Mouse (Mus musculus) liver, embryonic 13.5 days (tissue): ENCODE data around the gene Nsun2. TPM values are rescaled to one million over a fixed set of nuclear protein-coding genes. Genes with fewer than 3 reads are reported as not detected.

ENCODE experiments used
- ATAC-seq: fragments of 200-750 bp; cut with Nextera tagmentation; 2 replicates; pipeline ENCODE4 v1.8.0; 2017; ENCODE audit warnings: low read depth, mild to moderate bottlenecking, moderate number of reproducible peaks, moderate library complexity
- DNase-seq: peaks from one replicate; pipeline ENCODE4 v3.0.0; 2022
- H3K27ac ChIP-seq: fragments of 300-500 bp; sonication (generic); 2 replicates; pipeline ENCODE4 v1.5.1; 2015; ENCODE audit warnings: moderate library complexity, mild to moderate bottlenecking, inconsistent platforms
- H3K27me3 ChIP-seq: fragments of 300-500 bp; sonication (generic); 2 replicates; pipeline ENCODE4 v1.6.1; 2015; ENCODE audit warnings: mild to moderate bottlenecking, inconsistent platforms
- H3K36me3 ChIP-seq: fragments of 300-500 bp; sonication (generic); 2 replicates; pipeline ENCODE4 v1.6.1; 2015; ENCODE audit warnings: mild to moderate bottlenecking, inconsistent platforms
- H3K4me1 ChIP-seq: fragments of 300-500 bp; sonication (generic); replicated peaks from 2 replicates; pipeline ENCODE4 v1.6.1; 2015; ENCODE audit warnings: inconsistent platforms
- H3K4me2 ChIP-seq: fragments of 300-500 bp; sonication (generic); 2 replicates; pipeline ENCODE4 v1.6.1; 2015; ENCODE audit warnings: inconsistent platforms, mild to moderate bottlenecking, moderate library complexity
- H3K4me3 ChIP-seq: fragments of 300-500 bp; sonication (generic); replicated peaks from 2 replicates; pipeline ENCODE4 v1.5.1; 2015; ENCODE audit warnings: mild to moderate bottlenecking, inconsistent platforms
- H3K9ac ChIP-seq: fragments of 300-500 bp; sonication (generic); 2 replicates; pipeline ENCODE4 v1.6.1; 2015; ENCODE audit warnings: mild to moderate bottlenecking, inconsistent platforms
- H3K9me3 ChIP-seq: fragments of 300-500 bp; sonication (generic); replicated peaks from 2 replicates; pipeline ENCODE4 v1.6.1; 2016; ENCODE audit warnings: inconsistent platforms
- WGBS: fragments of 180-500 bp; shearing (Covaris S2); methylation state at CpG from one replicate; pipeline ENCODE4 v1.1.7; 2015; ENCODE audit not compliant: insufficient replicate concordance; 5-methylcytosine and 5-hydroxymethylcytosine counted together
- polyA plus RNA-seq: library from polyadenylated mRNA; unstranded; fragments of >200 nt; fragmentation: Nextera tagmentation; extraction: Ambion mirVana; gene quantifications from 2 replicates; pipeline ENCODE4 v1.2.1, GENCODE M21; 2015

Nsun2 gene
- polyA plus RNA-seq, 1 experiment from 2014 or later, result 136 TPM

DNA sequence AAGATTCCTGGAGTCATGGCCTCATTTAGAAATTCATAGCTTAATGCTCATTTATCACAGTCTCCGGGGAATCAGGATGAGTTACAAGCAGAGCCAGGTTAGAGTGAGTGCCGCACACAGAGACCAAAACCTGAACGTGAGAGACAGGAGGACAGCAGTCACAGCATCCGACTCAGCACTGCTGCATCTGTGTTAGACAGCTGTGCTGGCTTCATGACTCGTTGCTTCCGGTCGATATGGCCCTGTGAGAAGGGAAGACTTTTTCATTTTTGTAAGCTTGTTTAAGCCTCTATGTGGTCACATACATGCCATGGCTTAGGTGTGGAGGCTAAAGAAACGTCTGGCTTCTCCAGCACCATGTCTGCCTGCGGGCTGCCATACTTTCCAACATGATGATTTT, 104.1 kb downstream of the Nsun2 start:
- WGBS, result 81% methylated on average over 9 of the region's 9 CpGs
- DNase-seq, result no peak
- H3K4me3 ChIP-seq, result no peak overlapping the region
- no peaks in the 10 kb centered on the region for H3K9me3 ChIP-seq
- ATAC-seq, result no peak
- H3K27ac ChIP-seq, result no peak overlapping the region
- peaks cover 77% of the 10 kb centered on the region for H3K36me3 ChIP-seq
- no peaks in the 10 kb centered on the region for H3K27me3 ChIP-seq
- no peaks in the 10 kb centered on the region for H3K4me1 ChIP-seq
- no peak overlapping the region for H3K9ac ChIP-seq
- no peak overlapping the region for H3K4me2 ChIP-seq

DNA sequence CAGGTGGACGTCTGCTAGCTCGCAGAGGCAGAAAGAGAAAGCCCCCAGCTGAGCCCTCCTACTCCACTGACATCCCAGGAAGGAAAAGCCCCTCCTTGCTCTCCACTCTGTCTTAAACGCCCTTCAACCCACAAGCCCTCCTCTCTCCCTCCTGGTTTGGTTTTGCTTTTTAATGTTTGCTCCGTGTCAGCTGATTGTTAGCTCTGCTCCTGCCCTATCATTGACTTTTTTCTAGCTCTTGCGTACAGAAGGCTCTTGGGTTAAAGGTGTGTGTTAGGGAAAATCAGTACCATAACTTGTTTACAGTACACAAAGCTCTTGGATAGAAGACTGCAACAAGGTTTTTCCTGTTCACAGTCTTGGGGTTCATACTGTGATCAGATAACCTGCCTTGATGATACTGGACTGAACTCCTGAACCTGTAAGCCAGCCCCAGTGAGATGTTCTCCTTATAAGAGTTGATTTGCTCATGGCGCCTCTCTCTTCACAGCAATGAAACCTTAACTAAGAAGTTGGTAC, 104.6 kb downstream of the Nsun2 start:
- H3K9ac ChIP-seq, result no peak overlapping the region
- H3K27ac ChIP-seq, result no peak overlapping the region
- H3K4me2 ChIP-seq, result no peak overlapping the region
- no peaks in the 10 kb centered on the region for H3K9me3 ChIP-seq
- H3K27me3 ChIP-seq, result no peaks in the 10 kb centered on the region
- no peaks in the 10 kb centered on the region for H3K4me1 ChIP-seq
- ATAC-seq (no peak), DNase-seq (no peak)
- no peak overlapping the region for H3K4me3 ChIP-seq
- H3K36me3 ChIP-seq, result peaks cover 73% of the 10 kb centered on the region
- WGBS, result 75% methylated on average over 6 of the region's 6 CpGs

DNA sequence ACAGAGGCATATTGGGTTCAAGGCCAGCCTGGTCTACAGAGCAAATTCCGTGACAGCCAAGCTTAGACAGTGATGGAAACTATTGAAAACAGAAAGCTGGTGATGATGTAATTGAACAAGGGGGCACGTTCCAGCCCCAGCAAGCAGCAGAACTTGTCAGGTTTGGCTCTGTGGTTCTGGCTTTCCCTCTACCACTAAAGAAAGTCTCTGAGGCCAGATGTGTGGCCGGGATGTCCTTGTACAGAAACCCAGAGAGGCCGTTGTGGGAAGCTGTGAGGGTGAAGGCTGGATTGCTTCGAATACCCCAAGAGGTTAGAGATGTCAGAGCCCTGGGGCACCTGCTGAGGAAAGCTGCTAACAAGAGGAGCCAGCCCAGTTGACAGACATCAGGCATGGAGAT, 105.7 kb downstream of the Nsun2 start:
- H3K27ac ChIP-seq, result no peak overlapping the region
- H3K9me3 ChIP-seq, result no peaks in the 10 kb centered on the region
- no peak overlapping the region for H3K9ac ChIP-seq
- H3K36me3 ChIP-seq, result peaks cover 62% of the 10 kb centered on the region
- no peak for DNase-seq
- no peak overlapping the region for H3K4me3 ChIP-seq
- H3K27me3 ChIP-seq, result no peaks in the 10 kb centered on the region
- 71% methylated on average over 5 of the region's 5 CpGs for WGBS
- no peaks in the 10 kb centered on the region for H3K4me1 ChIP-seq
- no peak for ATAC-seq
- H3K4me2 ChIP-seq, result no peak overlapping the region

DNA sequence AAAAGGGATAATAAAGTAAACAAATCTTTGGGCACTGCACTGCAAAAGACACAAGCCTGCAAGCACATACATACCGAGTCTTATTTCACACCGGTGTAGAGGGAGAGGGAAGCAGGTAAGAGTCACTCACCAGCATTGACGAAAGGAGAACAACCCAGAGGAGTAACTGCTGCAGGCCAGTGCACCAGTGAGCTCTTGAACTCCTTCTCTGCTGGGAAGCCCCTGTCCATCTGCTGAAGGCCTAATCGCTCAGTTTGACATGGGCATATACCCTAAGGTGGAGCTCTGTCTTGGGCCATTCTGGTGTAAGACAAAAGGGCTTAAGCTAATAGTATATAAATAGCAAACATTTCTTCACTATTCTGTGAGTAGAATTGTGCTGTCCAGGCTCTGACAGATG, 106.6 kb downstream of the Nsun2 start:
- no peak overlapping the region for H3K9ac ChIP-seq
- H3K4me2 ChIP-seq, result no peak overlapping the region
- H3K27ac ChIP-seq, result no peak overlapping the region
- H3K4me3 ChIP-seq, result no peak overlapping the region
- no peaks in the 10 kb centered on the region for H3K9me3 ChIP-seq
- DNase-seq (no peak), ATAC-seq (no peak)
- no peaks in the 10 kb centered on the region for H3K4me1 ChIP-seq
- 79% methylated on average over 4 of the region's 4 CpGs for WGBS
- no peaks in the 10 kb centered on the region for H3K27me3 ChIP-seq
- H3K36me3 ChIP-seq, result peaks cover 53% of the 10 kb centered on the region

DNA sequence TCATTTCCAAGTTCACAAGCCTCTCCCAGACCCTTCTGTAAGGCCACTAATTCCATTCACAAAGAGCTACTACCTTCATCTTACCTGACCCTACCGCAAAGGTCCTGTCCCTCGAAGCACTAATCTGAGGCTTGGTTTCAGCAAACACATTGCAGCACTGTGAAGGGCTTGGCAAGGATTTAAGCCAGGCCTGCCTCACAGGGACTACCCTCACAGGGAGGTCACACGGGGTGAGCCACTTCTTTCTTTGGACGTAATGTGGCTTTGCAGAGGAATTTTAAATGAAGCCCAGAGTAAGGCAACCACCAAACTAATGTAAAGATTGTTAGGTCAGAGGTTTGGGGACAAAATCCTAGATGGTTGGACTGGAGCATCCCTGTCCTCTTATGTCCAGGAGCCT, 107.0 kb downstream of the Nsun2 start:
- ATAC-seq (no peak), DNase-seq (no peak)
- Histone ChIP-seq H3K27me3 (no peaks in the 10 kb centered on the region), H3K9me3 (no peaks in the 10 kb centered on the region), H3K4me2 (no peak overlapping the region), H3K4me3 (no peak overlapping the region), H3K27ac (no peak overlapping the region), H3K4me1 (no peaks in the 10 kb centered on the region), H3K36me3 (peaks cover 49% of the 10 kb centered on the region), H3K9ac (no peak overlapping the region)
- 76% methylated on average over 4 of the region's 4 CpGs for WGBS

DNA sequence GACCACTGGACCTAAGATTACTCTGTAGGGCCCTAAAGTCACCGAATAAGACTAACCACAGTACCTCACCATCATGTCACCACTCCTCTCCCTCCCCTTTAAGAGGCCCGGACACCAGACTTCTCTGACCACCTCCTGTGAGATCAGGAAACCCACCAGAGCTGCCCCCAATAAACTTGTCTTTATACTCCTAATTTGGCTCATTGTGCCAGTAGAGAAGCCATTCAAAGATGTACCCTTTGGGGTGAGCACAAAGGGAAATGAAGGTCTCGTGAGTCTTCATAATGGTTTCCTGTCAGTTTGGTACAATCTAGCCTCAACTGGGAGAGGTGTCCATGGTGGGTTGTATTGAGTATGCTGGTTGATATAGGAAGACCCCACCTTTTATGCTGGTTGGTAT, 107.5 kb downstream of the Nsun2 start:
- Histone ChIP-seq H3K36me3 (peaks cover 44% of the 10 kb centered on the region), H3K4me3 (no peak overlapping the region), H3K27ac (no peak overlapping the region), H3K4me1 (no peaks in the 10 kb centered on the region), H3K9ac (no peak overlapping the region), H3K4me2 (no peak overlapping the region), H3K9me3 (no peaks in the 10 kb centered on the region), H3K27me3 (no peaks in the 10 kb centered on the region)
- WGBS, result 61% methylated on average over 3 of the region's 3 CpGs
- no peak for DNase-seq
- ATAC-seq, result no peak

DNA sequence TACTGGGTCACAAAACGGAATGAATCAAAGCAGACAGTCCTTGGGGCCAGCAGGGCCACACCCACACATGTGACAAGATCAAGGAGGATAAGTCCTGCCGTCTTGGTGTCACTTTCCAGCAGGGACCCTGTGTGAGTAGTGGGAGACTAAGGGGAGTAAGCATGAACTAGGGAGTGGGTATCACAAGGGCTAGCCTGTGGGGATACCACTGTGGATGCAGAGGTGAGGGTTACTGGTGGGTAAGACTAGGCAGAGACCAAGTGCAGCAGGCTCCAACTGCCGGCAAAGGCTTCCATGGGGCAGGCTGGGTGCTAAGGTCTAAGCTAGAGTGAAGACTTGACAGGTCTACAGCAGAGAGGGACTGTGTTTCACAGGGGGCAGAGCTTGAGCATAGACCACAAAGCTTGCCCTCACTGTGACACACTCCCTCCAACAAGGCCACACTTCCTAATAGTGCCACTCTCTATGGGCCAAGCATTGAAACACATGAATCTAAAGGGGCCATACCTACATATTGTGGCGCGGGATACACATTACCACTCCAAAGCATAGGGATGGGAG, 109.2 kb downstream of the Nsun2 start:
- 58% methylated on average over 5 of the region's 5 CpGs for WGBS
- DNase-seq, result no peak
- Histone ChIP-seq H3K9ac (no peak overlapping the region), H3K4me1 (no peaks in the 10 kb centered on the region), H3K9me3 (no peaks in the 10 kb centered on the region), H3K27ac (no peak overlapping the region), H3K4me3 (no peak overlapping the region), H3K4me2 (no peak overlapping the region), H3K27me3 (no peaks in the 10 kb centered on the region), H3K36me3 (peaks cover 29% of the 10 kb centered on the region)
- ATAC-seq, result no peak; the same call in 1 of the 2 replicates

DNA sequence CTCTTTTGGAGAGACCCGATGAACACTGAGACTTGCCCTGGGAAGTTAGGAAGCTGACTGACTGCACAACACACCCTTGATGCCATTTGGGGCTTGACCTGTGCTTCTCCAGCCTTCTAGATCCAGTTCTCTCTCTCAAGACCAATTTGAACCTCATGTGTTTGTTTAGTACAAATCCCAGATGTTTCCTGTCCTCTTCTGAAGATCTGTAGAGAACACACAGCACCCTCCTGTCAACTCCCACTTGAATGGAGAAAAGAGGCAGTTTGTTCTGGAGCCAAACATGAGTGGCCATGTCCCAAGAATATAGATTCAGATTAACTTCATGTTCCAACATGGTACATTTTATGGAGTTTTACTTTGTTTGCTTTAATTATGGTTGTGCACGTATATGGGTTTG, 110.4 kb downstream of the Nsun2 start:
- H3K9ac ChIP-seq, result no peak overlapping the region
- no peaks in the 10 kb centered on the region for H3K4me1 ChIP-seq
- no peaks in the 10 kb centered on the region for H3K27me3 ChIP-seq
- H3K4me2 ChIP-seq, result no peak overlapping the region
- ATAC-seq, result no peak
- H3K4me3 ChIP-seq, result no peak overlapping the region
- DNase-seq, result no peak
- H3K27ac ChIP-seq, result no peak overlapping the region
- no peaks in the 10 kb centered on the region for H3K9me3 ChIP-seq
- 68% methylated on average over 2 of the region's 2 CpGs for WGBS
- H3K36me3 ChIP-seq, result peaks cover 17% of the 10 kb centered on the region

DNA sequence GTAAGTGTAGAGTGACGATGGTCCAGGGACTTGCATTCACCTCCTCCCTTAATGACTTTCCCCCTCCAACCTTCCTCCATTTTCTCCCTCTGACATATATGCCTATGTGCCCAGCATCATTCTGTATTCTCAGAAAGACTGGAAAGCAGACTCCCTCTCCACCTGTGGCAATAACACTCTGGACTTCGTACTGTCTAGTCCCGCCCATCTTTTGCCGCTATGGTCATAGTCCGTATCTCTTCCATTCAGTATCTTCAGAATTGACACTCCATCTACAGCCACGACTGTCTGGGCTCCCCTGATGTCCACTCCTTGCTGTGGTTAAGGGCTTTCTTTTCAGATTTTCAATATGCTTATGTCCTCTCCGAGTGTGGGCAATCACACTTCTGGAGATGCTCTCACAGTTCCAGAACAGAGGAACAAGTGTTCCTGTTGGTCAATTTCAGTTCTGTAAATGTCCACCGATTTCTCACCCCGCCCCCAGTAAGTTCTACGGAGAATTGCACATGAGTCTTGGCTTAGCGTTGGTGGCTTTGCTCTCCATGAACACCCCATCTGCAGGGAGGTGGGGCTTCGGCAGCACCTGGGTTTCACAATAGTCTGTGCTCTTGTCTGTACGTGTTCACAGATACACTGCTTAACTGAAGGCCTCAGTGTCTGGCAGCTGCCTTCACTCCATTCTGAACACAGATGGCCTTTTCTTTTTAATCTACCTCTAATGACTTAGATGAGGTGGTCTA, 111.1 kb downstream of the Nsun2 start:
- 64% methylated on average over 13 of the region's 13 CpGs for WGBS
- Histone ChIP-seq H3K4me1 (no peaks in the 10 kb centered on the region), H3K4me3 (no peak overlapping the region), H3K27ac (no peak overlapping the region), H3K9ac (no peak overlapping the region), H3K9me3 (no peaks in the 10 kb centered on the region), H3K4me2 (no peak overlapping the region), H3K27me3 (no peaks in the 10 kb centered on the region), H3K36me3 (peaks cover 10% of the 10 kb centered on the region; the same call in 1 of the 2 replicates)
- DNase-seq (no peak), ATAC-seq (no peak)

DNA sequence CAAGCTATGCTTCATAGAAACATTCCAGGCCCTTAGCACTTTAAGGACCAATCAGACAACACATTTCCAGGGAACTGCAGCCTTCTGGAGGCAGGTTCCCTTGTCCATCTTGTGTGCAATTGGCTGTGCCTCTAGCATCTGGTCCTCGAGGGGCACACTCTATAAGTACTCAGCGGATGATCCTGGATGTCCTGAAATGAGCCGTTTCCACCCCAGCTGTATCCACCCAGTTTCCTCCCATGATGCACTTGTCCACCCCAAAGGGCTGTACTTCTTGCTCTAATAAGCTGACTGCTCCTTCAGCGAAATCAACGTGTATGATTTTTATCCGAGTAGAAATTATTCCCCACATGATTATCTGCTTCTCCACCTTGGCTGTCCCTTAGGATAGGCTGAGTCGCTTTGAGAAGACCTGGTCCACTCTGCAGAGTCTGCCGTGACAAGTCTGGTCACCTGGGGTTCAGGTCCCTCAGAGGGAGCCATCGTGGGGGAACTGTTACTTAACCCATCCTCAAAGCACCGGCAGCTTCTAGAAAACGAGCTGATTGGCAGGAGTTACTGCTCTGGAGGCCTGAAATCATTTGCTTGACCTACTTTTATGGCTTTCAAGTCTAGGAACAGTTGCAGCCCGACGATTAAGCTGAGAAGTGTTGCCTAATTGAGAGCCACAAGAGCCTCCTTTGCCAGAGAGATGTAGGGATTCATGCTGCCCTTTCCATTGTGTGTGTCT, 112.3 kb downstream of the Nsun2 start:
- no peak for DNase-seq
- 56% methylated on average over 13 of the region's 13 CpGs for WGBS
- Histone ChIP-seq H3K27me3 (no peaks in the 10 kb centered on the region), H3K4me3 (no peak overlapping the region), H3K27ac (no peak overlapping the region), H3K4me2 (no peak overlapping the region), H3K9me3 (no peaks in the 10 kb centered on the region), H3K36me3 (no peaks in the 10 kb centered on the region), H3K4me1 (no peaks in the 10 kb centered on the region), H3K9ac (no peak overlapping the region)
- ATAC-seq, result no peak

DNA sequence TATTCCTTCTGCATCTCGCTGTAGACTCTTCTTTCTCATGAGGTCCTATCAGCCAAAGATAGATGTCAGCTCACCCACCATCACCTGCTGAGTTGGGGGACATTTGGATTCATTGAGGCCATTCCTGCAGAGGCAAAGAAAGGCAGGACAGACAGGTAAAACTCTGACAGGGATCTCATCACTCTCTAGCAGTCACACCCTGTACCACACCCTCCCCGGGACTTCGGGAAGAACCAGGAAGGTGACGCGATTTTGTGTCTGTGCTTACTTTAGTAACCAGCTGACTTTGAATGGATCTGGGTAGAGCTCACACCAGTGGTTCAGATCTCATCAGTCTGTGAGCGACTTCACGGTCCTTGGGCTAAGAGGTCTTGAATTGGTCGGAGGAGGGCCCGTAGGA, 112.9 kb downstream of the Nsun2 start:
- Histone ChIP-seq H3K27me3 (no peaks in the 10 kb centered on the region), H3K9me3 (no peaks in the 10 kb centered on the region), H3K9ac (no peak overlapping the region), H3K27ac (no peak overlapping the region), H3K4me1 (no peaks in the 10 kb centered on the region), H3K4me2 (no peak overlapping the region), H3K36me3 (no peaks in the 10 kb centered on the region), H3K4me3 (no peak overlapping the region)
- DNase-seq, result no peak
- ATAC-seq, result no peak
- WGBS, result 73% methylated on average over 9 of the region's 9 CpGs
